Mouse (Mus musculus): ENCODE data around the gene Ptprk.

The Ptprk gene

DNA sequence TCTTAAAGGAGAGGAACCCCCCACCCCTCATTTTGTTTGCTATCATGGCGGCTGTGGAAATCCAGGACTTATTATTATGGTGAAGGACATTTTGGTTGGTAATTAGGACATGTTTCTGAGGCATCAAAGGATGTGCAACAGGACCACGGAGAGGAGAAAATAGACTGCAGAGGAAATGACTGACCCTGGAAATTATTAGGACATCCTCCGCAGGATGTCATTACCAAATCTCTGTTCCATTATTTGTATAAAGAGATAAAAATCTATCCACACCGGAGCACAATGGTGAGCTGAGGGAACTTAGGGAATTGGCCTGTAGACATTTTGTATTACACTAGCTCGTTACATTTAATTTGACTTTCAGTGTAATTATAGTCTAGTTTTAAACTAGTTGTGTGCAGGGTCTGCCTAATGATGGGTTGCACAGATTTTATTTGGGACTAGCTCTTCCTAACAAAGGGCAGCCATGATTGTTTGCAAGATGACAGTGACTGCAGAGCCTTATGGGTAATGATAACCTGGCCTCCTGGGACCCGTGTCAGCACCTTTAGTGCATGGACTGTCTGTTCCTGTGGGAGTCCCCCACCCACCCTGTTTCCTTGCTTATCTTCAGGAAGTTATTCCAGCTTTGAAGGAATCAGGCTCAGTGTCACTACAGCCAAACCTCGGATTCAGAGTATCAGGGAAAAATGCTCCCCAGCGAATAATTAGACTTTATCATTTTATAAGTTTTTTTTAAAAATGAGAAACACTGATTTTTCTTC, 38.4 kb downstream of the Ptprk start:
- DNase-seq (ENCODE audit: low read depth, low spot score): no peak

DNA sequence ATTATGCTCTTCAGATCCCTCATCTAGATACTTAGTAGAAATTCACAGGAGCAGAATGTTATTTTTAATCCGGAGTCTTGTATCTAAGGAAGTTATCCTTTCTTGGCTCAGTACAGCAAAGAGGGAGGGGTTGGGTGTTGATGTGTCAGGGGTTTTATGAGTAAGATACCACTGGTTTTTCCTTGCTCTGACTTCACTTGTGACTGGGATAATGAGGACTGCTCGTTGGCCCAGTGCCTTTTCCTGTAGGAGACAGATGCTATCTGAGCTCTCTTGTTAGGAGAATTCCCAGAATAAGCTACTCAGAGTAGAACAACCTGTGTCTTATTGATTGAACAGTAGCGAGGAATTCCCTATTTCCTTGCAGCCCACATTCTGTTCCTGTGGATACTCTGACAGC, 39.3 kb downstream of the Ptprk start:
- no peak for DNase-seq (ENCODE audit: low read depth, low spot score)

DNA sequence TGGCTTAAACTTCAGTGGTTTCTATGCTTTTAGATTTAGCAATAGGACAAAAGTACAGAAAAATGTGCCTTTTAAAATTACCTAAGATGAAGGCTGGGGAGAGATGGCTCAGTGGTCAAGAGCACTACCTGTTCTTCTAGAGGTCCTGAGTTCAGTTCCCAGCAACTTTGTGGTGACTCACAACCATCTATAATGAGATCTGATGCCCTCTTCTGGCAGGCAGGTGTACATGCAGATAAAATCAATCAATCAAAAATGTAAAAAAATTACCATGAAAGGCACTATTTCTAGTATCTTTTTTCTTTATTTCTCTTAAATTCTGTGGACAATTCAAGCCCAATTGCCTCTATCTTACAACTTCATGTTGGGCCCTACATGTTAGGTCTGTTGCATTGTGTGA, 42.4 kb downstream of the Ptprk start:
- no peak for DNase-seq (ENCODE audit: low read depth, low spot score)

GRCm38 (mm10) chr10:28118783-28119365, 44.3 kb downstream of the Ptprk start:
- DNase-seq (ENCODE audit: low read depth, low spot score): no peak

- no peak for DNase-seq (ENCODE audit: low read depth, low spot score)
These were observed 49.3 kb downstream of the Ptprk start for GRCm38 (mm10) chr10:28123881-28124280.

DNA sequence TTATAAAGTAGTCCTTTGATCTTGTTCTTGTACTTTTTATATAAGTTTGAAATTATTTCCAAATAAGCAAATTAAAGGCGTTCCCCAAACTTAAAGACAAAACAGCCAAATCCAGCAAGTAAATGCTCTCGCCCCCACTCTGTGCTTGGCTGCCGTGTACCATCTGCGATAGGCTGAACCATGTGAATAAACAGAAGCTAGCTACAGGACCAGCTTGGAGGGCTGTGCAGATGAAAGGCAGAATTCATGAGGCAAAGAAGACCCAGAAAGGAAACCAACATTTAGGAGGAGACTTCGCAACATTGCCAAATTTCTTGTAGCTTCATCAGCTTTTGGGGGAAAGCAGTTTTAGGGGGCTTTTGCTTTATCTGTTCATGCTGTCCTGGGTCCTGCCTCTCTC, 53.4 kb downstream of the Ptprk start:
- no peak for DNase-seq (ENCODE audit: low read depth, low spot score)

- DNase-seq (ENCODE audit: low read depth, low spot score): no peak
These were observed 53.8 kb downstream of the Ptprk start for GRCm38 (mm10) chr10:28128450-28128849.

- DNase-seq (ENCODE audit: low read depth, low spot score): no peak
These were observed 55.8 kb downstream of the Ptprk start for GRCm38 (mm10) chr10:28130422-28130821.

DNA sequence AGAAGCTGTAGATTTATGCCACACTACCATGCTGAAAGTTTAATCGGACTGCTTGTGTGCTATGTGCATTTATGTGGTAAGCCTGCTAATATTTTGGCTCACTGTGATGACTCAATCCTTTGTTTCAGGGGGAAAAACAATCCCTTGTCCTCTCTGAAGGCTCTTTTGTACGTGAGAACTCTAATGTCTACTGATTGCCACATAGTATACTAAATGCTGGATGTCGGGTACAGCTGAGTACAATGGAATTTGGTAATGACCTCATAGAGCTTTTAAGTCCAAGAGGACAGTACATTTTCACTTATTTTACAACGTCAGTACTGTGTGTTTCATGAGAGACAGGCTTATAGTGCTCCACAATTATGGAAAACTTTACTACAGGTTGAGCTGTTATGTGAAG, 59.1 kb downstream of the Ptprk start:
- no peak for DNase-seq (ENCODE audit: low read depth, low spot score)

DNA sequence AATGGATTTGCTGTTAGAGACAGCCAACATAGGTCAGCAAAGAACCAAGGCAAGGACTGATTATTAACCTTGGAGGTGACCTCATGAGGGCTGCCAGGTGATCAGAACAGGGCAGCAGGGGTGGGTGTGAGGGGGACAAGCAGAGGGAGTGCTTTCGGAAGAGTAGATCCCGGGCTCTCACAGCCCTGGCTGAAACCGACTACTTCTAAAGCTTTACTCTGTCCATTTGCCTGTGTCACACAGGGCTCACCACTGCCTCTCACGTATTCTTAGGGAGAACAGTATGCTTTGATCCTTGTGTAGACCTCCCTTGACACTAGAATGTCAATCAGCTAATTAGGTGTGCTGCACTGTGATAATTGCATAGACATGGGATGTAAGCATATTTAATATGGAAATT, 63.8 kb downstream of the Ptprk start:
- DNase-seq (ENCODE audit: low read depth, low spot score): no peak

GRCm38 (mm10) chr10:28144459-28144858, 69.8 kb downstream of the Ptprk start:
- DNase-seq (ENCODE audit: low read depth, low spot score): no peak

GRCm38 (mm10) chr10:28145326-28145725, 70.7 kb downstream of the Ptprk start:
- DNase-seq (ENCODE audit: low read depth, low spot score): no peak

GRCm38 (mm10) chr10:28155688-28156685, 81.4 kb downstream of the Ptprk start:
- DNase-seq (ENCODE audit: low read depth, low spot score): no peak

- no peak for DNase-seq (ENCODE audit: low read depth, low spot score)
These were observed 85.1 kb downstream of the Ptprk start for GRCm38 (mm10) chr10:28159716-28160115.

- no peak for DNase-seq (ENCODE audit: low read depth, low spot score)
These were observed 86.7 kb downstream of the Ptprk start for GRCm38 (mm10) chr10:28161306-28161705.

DNA sequence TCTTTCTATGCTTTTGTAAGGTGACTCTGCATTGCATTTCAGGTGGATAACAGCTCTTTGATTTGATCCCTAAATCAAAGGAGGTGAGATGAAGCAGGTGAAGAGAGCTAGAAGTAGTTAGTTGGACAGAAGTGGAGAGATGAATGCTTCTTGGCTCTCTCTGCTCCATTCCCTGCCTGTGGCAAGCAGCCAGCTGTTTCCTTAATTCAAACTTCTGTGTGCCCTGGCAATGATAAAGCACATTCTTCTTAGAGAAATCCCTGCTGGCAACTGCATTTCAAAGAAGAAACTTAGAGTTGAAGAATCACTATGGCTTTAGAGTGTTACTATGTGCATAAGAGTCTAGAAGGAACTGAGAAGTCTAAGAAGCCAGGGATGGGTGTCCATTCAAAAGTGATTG, 89.6 kb downstream of the Ptprk start:
- no peak for DNase-seq (ENCODE audit: low read depth, low spot score)

- DNase-seq (ENCODE audit: low read depth, low spot score): no peak
These were observed 90.1 kb downstream of the Ptprk start for GRCm38 (mm10) chr10:28164746-28165145.

DNA sequence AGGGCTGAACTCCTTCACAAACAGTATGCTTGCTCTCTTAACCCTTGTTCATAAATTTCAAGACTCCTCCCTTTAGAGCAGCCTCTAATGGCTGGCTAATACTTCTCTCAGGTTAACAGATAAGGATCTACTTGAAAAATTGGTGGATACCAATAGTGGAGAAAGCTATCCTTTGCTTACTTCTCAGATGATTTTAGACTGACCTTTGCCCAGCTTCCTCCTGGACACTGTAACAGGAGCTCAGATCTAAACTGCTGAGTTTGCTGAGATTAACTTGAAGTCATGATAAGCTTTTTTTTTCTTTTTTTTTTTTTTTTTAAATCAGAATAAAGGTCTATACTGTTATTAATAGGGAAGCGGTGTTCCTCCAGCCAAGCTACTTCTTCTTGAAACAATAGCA, 92.0 kb downstream of the Ptprk start:
- DNase-seq (ENCODE audit: low read depth, low spot score): no peak

GRCm38 (mm10) chr10:28167097-28167496, 92.5 kb downstream of the Ptprk start:
- DNase-seq (ENCODE audit: low read depth, low spot score): no peak

DNA sequence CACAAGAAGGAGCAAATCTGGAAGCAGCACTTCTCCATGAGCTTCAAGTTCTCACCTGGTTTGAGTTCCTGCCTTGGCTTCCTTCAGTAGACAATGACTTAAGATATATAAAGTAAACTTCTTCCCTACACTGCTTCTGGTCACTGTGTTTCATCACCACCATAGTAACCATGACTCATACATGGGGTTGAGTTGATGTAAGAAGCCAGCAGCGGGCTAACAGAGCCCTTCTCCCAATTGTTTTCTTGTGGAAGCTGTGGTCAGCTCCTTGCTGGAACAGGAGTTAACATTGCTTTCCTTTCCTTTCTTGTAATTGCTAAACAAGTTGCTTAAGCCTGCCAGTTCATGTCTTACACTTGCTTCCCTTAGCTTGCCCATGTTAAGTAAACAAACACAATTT, 96.6 kb downstream of the Ptprk start:
- DNase-seq (ENCODE audit: low read depth, low spot score): no peak

- DNase-seq (ENCODE audit: low read depth, low spot score): no peak
These were observed 104.3 kb downstream of the Ptprk start for GRCm38 (mm10) chr10:28178876-28179275.

- no peak for DNase-seq (ENCODE audit: low read depth, low spot score)
These were observed 107.5 kb downstream of the Ptprk start for GRCm38 (mm10) chr10:28182081-28182480.
